Mouse (Mus musculus): Measurements from ENCODE around the gene Cyp8b1.

Gene Cyp8b1

GRCm38 (mm10) chr9:121891301-121891700 lies 24.8 kb downstream of the Cyp8b1 start:
- no peak for DNase-seq (ENCODE audit: low spot score)

DNA sequence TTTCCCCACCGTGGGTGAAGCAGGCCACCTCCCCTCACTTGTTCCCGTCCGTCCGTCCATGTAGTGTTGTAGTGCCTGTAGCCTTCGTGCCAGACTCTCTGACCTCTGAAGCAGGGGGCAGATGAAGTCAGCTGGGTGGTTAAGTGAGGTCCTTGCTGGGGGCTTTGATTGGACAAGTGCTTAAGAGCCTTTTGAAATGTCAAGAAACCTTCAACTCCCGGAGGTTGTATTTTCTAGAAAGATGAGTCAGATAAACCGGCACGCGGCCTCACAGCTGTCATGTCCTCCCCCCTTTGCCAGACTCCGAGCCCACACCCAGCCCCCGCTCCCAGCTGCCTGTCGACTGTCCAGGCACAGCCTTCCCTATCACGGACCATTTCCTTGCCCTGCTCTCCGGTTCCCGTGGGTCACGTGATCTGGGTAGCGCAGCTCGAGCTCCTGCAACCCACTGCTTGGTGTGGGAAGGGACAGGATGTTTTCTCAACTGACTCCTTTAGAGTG lies 25.6 kb downstream of the Cyp8b1 start:
- DNase-seq (ENCODE audit: low spot score) = peak; percentile 73

DNA sequence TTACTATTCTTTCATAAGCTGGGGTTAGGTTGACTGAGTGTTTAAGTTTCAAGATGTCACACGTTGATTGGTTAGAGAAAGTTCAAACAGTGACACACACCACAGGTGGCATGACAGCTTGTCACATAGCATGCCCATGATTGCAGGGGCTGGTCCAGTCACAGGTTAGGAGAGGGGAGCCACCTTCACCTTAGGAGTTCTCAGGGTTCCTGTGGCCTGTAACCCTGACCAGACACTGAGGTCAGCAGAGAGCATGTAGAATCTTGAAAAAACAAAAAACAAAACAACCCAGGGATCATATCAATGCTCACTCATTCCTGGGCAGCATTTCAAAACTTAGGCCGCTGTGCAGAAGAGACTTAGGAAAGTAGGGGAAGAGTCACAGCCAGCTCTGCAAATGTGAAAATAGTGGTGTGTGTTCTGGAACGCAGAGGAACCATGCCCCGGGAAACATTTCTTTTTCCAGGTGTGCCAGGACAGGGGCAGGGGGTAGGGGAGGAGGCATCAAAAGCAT lies 26.1 kb downstream of the Cyp8b1 start:
- peak; percentile 42 for DNase-seq (ENCODE audit: low spot score)

GRCm38 (mm10) chr9:121882015-121882457 lies 34.1 kb downstream of the Cyp8b1 start:
- no peak for DNase-seq (ENCODE audit: low spot score)

GRCm38 (mm10) chr9:121881301-121881700 lies 34.8 kb downstream of the Cyp8b1 start:
- DNase-seq (ENCODE audit: low spot score) = no peak

- DNase-seq (ENCODE audit: low spot score) = peak; percentile 48
Measured at GRCm38 (mm10) chr9:121880840-121881239, 35.3 kb downstream of the Cyp8b1 start.

GRCm38 (mm10) chr9:121877052-121877740 lies 38.9 kb downstream of the Cyp8b1 start:
- no peak for DNase-seq (ENCODE audit: low spot score)

DNA sequence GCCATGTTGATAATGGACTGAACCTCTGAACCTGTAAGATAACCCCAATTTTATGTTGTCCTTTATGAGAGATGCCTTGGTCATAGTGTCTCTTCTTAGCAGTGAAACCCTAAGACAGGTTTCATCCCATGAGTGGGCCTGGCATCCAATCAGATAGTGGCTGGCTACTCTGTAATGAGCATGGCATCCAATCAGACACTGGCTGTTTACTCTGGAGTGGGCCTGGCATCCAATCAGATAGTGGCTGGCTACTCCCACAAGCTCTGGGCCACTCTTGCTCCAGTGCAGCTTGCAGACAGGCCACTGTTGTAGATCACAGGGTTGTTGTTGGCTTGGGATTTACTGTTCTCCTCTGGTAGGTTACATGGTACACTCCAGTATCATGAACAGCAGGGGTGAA lies 42.5 kb downstream of the Cyp8b1 start:
- DNase-seq (ENCODE audit: low spot score) = no peak

DNA sequence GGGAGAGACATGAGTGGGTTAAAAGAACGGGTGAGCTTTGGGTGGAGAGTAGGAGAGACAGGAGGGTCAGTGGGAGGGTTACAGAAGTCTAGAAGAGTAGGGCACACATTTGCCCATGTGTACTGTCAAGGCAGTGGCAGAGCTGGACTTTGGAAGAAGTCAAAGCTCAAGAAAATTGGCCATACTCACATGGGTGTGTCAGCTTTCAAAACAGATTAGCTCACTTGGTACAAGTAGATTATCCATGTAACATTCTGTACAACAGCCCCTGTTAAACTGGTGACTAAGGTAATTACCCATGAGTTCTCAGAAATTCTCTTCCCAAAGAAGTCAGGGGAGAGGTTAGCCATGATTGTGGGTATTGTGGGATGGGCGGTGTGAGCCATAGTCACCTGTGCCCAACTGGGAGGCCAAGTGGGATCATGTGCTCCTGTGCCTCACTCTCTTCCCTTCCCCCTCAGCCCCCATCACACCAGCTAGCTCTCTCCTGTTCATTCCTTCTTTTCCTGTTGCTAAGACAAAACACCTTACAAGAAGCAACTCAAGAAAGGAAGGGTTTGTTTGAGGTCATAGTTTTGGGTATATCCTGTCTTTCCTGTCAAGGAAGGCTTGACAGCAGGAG lies 43.9 kb downstream of the Cyp8b1 start:
- no peak for DNase-seq (ENCODE audit: low spot score)

GRCm38 (mm10) chr9:121869973-121870515 lies 46.1 kb downstream of the Cyp8b1 start:
- DNase-seq (ENCODE audit: low spot score) = no peak

DNA sequence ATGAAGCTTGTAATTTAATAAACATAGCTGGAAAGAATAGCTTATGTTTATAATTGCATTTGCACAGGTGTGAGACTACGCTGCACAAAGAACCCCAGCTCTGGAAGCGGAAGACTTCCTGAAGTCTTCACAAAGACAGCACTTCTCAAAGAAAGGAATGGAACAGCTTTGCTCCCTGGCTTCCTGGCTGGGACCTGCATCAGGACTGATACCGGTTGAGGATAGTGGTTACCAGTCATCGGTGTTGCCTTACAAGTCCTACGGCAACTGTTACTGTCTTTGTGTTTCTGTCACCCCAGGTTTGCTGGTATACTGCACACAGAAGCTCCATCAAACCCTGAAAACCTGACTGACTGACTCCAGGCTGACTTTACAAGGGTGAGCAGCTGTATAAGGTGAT lies 46.7 kb downstream of the Cyp8b1 start:
- no peak for DNase-seq (ENCODE audit: low spot score)

DNA sequence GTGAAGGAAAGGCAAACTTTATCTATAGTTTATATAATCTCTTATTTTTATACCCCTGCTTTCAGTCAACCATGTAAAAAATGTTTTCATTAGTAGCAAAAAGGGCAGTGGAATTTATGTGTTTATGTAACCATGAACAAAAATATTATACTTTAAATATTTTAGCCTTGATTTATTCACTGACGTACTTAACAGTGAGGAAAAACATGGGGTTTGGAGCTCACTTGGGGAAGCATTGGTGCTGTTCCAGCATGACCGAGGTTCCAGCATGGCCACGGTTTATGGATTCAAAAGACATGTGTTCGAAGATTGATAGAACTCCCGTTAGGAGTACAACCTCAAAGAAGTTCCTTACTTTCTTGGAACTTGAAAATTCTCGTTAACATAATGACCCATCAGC lies 47.9 kb downstream of the Cyp8b1 start:
- no peak for DNase-seq (ENCODE audit: low spot score)

- DNase-seq (ENCODE audit: low spot score) = no peak
Measured at GRCm38 (mm10) chr9:121867632-121868031, 48.5 kb downstream of the Cyp8b1 start.

- DNase-seq (ENCODE audit: low spot score) = no peak
Measured at GRCm38 (mm10) chr9:121865425-121866008, 50.6 kb downstream of the Cyp8b1 start.

DNA sequence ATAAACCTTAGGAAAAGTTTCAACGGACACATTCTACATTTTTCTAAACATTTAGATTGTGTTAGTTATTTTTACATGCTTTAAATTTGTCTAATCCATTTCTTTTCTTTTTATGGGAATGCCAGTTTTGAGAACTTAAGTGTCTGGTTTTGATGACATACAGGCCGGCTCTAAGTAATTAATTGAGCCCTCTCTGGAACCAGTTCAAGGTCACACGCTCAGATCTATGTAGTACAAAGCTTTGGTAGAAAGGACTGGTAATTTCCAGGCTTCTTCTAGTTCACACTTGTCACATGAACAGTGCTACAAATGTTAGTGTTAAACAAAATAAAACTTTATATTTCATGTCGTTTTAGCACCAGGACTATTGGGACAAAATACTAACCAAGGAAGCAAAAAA lies 51.3 kb downstream of the Cyp8b1 start:
- no peak for DNase-seq (ENCODE audit: low spot score)
